Mouse (Mus musculus) liver, embryonic 14.5 days (tissue): ENCODE data around the gene Nr1h4.
A peak's percentile ranks its signal among the peaks of the same experiment; 100 is the strongest.

Experiments used
- CTCF ChIP-seq: IDR thresholded peaks from 2 replicates; pipeline ENCODE4 v1.5.1; 2016; ENCODE audit warnings: antibody characterized with exemption, low read depth, control low read depth
- EP300 ChIP-seq: IDR thresholded peaks from 2 replicates; pipeline ENCODE4 v1.6.1; 2016; ENCODE audit warnings: antibody characterized with exemption, low read depth

GRCm38 (mm10) chr10:89461856-89462507, 71.4 kb downstream of the Nr1h4 start:
- TF ChIP-seq EP300 (no peak), CTCF (peak; percentile 73)
